Mouse (Mus musculus) ES-Bruce4 (cell line): ENCODE results near the gene Mesp1.

Source experiments
- CTCF ChIP-seq: IDR thresholded peaks from one replicate; pipeline ENCODE4 v1.8.1; 2011; ENCODE audit warnings: low read depth, low read length
- POLR2A ChIP-seq: IDR thresholded peaks from one replicate; pipeline ENCODE4 v1.8.1; 2011; ENCODE audit warnings: low read length; ENCODE audit not compliant: insufficient read depth

DNA sequence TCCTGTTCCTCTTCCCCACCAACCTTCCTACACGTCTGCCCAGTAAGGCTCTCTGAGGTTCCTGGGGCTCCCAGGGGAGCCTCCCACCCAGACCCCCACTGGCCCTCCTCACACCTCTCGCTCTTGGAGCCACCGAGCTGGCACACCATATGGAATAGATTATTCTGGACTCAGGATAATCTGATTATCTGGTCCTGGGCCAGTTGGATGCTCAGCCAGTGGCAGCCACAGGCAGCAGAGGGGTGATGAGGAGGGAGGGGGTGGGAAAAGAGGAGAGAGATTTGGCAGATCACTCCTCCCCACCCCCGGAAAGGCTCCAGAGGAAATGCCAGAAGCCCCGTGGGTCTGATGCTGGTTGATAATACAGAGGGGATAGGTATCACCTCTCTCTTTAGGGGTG lies 5.0 kb upstream of the Mesp1 start:
- TF ChIP-seq CTCF (no peak), POLR2A (no peak)
